Mouse (Mus musculus) G1E (cell line): ENCODE measurements around the gene Polr3e. TPM values are rescaled to one million over a fixed set of nuclear protein-coding genes. Genes with fewer than 3 reads are reported as not detected.
A peak's percentile ranks its signal among the peaks of the same experiment; 100 is the strongest.

ENCODE experiments used
- ATAC-seq: 2 replicates; pipeline ENCODE4 v1.8.0; 2016; ENCODE audit warnings: mild to moderate bottlenecking; ENCODE audit not compliant: insufficient number of reproducible peaks, poor library complexity, low FRiP score, severe bottlenecking; ENCODE audit errors: extremely low read depth
- DNase-seq: peaks from one replicate; pipeline ENCODE4 v3.0.0; 2012; ENCODE audit warnings: low spot score
- H3K27me3 ChIP-seq: 2 replicates; pipeline ENCODE4 v1.6.1; 2012; ENCODE audit warnings: mild to moderate bottlenecking, low read length, inconsistent platforms; ENCODE audit not compliant: insufficient read depth
- H3K36me3 ChIP-seq: replicated peaks from 2 replicates; pipeline ENCODE3; 2012; ENCODE audit warnings: mild to moderate bottlenecking, inconsistent platforms
- H3K4me1 ChIP-seq: 2 replicates; pipeline ENCODE4 v1.6.1; 2012; ENCODE audit warnings: low read depth, low read length, inconsistent platforms, mixed read lengths; ENCODE audit not compliant: insufficient read depth
- H3K4me3 ChIP-seq: 2 replicates; pipeline ENCODE4 v1.5.1; 2012; ENCODE audit warnings: low read depth, mild to moderate bottlenecking, inconsistent platforms, low read length, moderate library complexity, mixed read lengths
- H3K9me3 ChIP-seq: replicated peaks from 2 replicates; pipeline ENCODE4 v1.6.1; 2012; ENCODE audit warnings: inconsistent platforms
- CTCF ChIP-seq: IDR thresholded peaks from 2 replicates; pipeline ENCODE4 v1.5.1; 2012; ENCODE audit warnings: low read depth, low read length, inconsistent platforms, mixed read lengths
- GATA1 ChIP-seq: IDR thresholded peaks from 2 replicates; pipeline ENCODE4 v1.6.1; 2012; ENCODE audit warnings: borderline replicate concordance, low read length, inconsistent platforms, mixed read lengths
- GATA2 ChIP-seq: IDR thresholded peaks from 2 replicates; pipeline ENCODE4 v1.6.1; 2012; ENCODE audit warnings: low read depth, low read length, inconsistent platforms, borderline replicate concordance
- POLR2AphosphoS5 ChIP-seq: IDR thresholded peaks from 2 replicates; pipeline ENCODE4 v1.6.1; 2012; ENCODE audit warnings: low read depth, low read length, inconsistent platforms; ENCODE audit not compliant: insufficient replicate concordance
- TAL1 ChIP-seq: conservative IDR thresholded peaks from 2 replicates; pipeline ENCODE4 v1.6.1; 2012; ENCODE audit warnings: low read depth, low read length, inconsistent platforms, mixed read lengths
- polyA plus RNA-seq: library from polyadenylated mRNA; stranded (reverse); fragments of >175 nt; gene quantifications from 2 replicates; pipeline ENCODE4 v1.2.3, GENCODE M21; 2012
- total RNA-seq, 2 experiments: library from RNA; stranded (forward) in 1 of 2; stranded (reverse) in 1 of 2; fragments of 200-1000 nt in 1 of 2; fragments of >200 nt in 1 of 2; fragmentation: Nextera tagmentation in 1 of 2; gene quantifications; 2 replicates each; pipeline ENCODE4 v1.2.3; 2014 to 2017

Gene Polr3e
- total and polyA plus RNA-seq, 3 experiments: 18.0 to 36.5 (median 27.6) TPM

DNA sequence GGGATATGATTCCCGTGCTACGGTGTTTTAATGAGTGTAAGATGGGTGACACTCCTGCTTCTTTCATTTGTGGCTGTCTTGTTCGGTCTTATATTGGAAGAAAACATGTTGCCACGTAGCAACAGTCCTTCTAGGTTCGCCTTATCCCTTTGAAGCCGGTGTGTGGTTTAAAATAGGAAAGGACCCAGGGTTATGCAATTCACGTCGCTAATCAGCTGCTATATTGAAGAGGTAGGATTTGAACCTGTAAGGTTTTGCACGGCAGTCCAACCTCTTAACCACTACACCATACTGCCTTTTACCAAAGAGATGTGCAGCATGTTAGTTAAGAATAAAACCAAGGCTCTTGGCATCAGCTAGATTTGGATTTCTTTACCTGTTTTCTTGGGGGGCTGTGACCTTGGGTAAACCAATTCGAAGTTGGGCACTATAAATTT, 1.0 kb downstream of the Polr3e start:
- H3K36me3 ChIP-seq: peaks cover 41% of the 10 kb centered on the region
- peak overlapping the region; percentile 95 for H3K4me3 ChIP-seq
- peaks cover 48% of the 10 kb centered on the region for H3K4me1 ChIP-seq
- peak; percentile 74; the same call in 1 of the 2 replicates for TF ChIP-seq POLR2AphosphoS5
- no peak for TF ChIP-seq GATA2
- ATAC-seq: peak; percentile 72
- no peaks in the 10 kb centered on the region for H3K27me3 ChIP-seq
- DNase-seq: peak; percentile 59
- no peaks in the 10 kb centered on the region for H3K9me3 ChIP-seq

DNA sequence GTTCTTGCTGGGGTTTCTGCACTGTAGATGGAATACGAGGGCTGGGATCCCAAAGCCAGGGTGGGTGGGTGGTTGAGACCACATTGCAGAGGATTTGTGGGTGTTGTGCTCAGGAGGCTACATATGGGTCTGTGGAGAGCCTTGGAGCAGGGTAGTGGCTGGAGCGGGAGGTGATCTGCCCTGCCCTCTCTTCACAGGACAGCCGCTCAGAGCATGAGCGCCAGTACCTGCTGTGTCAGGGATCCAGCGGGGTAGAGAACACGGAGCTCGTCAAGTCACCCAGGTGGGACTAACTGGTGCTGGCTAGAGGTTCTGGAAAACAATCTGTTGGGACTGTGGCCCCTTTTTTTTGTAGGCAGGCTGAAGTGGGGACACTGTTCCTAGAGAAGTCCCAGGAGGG, 15.6 kb downstream of the Polr3e start:
- H3K27me3 ChIP-seq: no peaks in the 10 kb centered on the region
- TF ChIP-seq CTCF: no peak
- no peak for TF ChIP-seq POLR2AphosphoS5
- no peak for TF ChIP-seq TAL1
- no peak for TF ChIP-seq GATA2
- TF ChIP-seq GATA1: no peak
- H3K4me1 ChIP-seq: peaks cover 73% of the 10 kb centered on the region
- H3K9me3 ChIP-seq: no peaks in the 10 kb centered on the region
- peak overlapping the region; percentile 60; the same call in 1 of the 2 replicates for H3K4me3 ChIP-seq
- DNase-seq (no peak), ATAC-seq (no peak)
- H3K36me3 ChIP-seq: peaks cover 100% of the 10 kb centered on the region

DNA sequence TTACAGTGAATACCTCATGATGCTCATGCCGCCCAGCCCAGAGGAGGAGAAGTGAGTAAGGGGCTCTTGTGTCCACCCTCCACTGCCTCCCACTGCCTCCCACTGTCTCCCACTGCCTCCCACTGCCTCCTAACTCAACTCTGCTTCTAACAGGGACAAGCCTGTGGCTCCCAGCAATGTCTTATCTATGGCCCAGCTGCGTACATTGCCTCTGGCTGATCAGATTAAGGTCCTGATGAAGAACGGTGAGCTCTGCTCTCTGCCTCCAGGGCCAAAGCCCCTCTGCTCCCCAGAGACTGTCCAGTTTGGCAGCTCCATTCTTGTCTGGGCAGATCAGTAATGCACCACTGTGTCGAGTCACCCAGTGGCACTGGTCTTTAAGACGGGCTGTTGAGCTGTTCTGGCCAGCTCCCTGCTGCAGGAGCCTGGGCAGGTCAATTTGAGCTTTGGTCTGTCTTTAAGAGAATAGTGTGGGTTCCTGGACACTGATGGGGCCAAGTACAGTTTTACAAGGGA, 16.2 kb downstream of the Polr3e start:
- H3K4me3 ChIP-seq: peak overlapping the region; percentile 60; the same call in 1 of the 2 replicates
- DNase-seq: peak; percentile 62
- TF ChIP-seq GATA1: no peak
- no peak for TF ChIP-seq CTCF
- peak; percentile 93 for TF ChIP-seq TAL1
- TF ChIP-seq GATA2: peak; percentile 57; the same call in 1 of the 2 replicates
- TF ChIP-seq POLR2AphosphoS5: no peak
- peaks cover 100% of the 10 kb centered on the region for H3K36me3 ChIP-seq
- ATAC-seq: peak; percentile 79
- no peaks in the 10 kb centered on the region for H3K27me3 ChIP-seq
- no peaks in the 10 kb centered on the region for H3K9me3 ChIP-seq
- H3K4me1 ChIP-seq: peaks cover 73% of the 10 kb centered on the region

DNA sequence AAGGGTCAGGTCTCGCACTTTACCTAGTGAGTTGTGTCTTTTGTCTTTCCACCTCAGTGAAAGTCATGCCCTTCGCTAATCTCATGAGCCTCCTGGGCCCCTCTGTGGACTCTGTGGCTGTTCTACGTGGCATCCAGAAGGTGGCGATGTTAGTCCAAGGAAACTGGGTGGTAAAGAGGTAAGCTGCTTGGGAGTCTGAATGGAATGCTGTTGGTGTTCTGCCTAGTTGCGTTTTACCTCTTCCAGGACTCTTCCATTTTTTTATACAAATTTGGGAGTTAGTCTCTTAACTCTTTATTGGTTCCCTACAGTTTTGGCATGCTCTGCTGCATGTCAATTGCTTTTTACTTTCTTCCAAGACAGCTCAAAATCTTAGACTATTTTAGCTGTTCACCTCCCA, 17.2 kb downstream of the Polr3e start:
- DNase-seq (peak; percentile 50), ATAC-seq (no peak)
- H3K9me3 ChIP-seq: no peaks in the 10 kb centered on the region
- TF ChIP-seq GATA2 (no peak), CTCF (peak; percentile 70), TAL1 (no peak)
- peaks cover 68% of the 10 kb centered on the region for H3K4me1 ChIP-seq
- no peaks in the 10 kb centered on the region for H3K27me3 ChIP-seq
- peaks cover 100% of the 10 kb centered on the region for H3K36me3 ChIP-seq
- no peak overlapping the region for H3K4me3 ChIP-seq

DNA sequence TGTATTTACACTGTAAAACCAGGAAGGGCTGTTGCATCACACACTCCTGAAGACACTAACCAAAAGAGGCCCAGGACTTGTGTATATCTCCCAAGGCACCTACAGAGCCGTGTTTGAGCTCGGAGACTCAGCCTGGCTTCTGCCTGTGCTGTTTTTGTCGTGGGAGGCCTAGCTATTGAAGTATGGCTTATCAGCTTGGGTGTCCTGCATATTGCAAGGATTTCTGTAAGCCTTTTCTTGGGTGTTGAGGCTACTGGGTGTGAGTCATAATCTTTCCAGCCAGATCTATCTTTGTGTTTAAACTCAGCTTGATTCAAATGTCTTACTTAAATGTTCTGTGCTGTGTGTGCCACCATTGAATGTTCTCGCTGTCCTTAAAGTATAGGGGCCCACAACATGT, 19.0 kb downstream of the Polr3e start:
- Histone ChIP-seq H3K4me3 (no peak overlapping the region), H3K9me3 (no peaks in the 10 kb centered on the region), H3K4me1 (peaks cover 50% of the 10 kb centered on the region), H3K36me3 (peaks cover 100% of the 10 kb centered on the region), H3K27me3 (no peaks in the 10 kb centered on the region)
- DNase-seq (no peak), ATAC-seq (no peak)
- no peak for TF ChIP-seq POLR2AphosphoS5
- no peak for TF ChIP-seq TAL1
- TF ChIP-seq CTCF: no peak
- TF ChIP-seq GATA1: no peak
- TF ChIP-seq GATA2: no peak

DNA sequence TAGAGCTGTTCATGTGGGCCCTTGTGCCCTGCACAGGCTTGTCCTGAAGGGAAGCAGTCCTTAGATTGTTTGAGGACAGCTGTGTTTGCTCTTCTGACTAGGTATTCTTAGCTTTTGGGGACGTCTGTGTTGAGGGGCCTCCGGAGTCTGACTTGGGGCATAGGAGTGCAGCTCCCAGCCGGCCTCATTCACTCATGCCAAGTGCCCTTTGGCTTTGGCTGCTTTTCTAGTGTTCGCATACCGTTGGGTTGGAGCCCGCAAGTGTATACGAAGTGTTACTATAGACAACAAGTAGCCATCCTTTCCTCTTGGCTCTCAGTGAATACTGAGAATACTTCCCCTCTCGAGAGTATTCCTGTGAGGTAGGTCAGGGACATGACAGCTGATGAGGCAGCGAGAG, 20.7 kb downstream of the Polr3e start:
- no peak for DNase-seq
- Histone ChIP-seq H3K27me3 (no peaks in the 10 kb centered on the region), H3K4me1 (peaks cover 37% of the 10 kb centered on the region), H3K9me3 (no peaks in the 10 kb centered on the region), H3K4me3 (no peak overlapping the region), H3K36me3 (peaks cover 100% of the 10 kb centered on the region)
- ATAC-seq: no peak
- TF ChIP-seq GATA1 (no peak), POLR2AphosphoS5 (no peak), CTCF (no peak), GATA2 (no peak), TAL1 (no peak)

DNA sequence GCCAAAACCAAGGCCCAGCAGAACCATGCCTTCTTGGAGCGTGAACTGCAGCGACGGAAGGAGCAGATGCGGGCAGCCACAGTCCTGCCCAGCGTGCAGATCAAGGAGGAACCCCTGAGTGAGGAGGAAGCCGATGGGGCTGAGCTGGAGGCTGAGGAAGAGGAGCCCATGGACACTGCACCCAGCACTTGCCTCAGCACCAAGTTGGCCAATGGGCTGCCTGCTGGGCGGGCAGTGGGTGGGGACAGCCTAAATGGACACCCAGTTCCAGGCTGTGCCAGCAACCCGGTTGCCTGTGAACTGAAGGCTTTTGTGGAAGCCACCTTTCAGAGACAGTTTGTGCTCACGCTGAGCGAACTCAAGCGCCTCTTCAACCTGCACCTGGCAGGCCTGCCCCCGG, 22.8 kb downstream of the Polr3e start:
- H3K36me3 ChIP-seq: peaks cover 97% of the 10 kb centered on the region
- no peak for TF ChIP-seq POLR2AphosphoS5
- no peak for DNase-seq
- H3K4me1 ChIP-seq: peaks cover 22% of the 10 kb centered on the region
- no peak for ATAC-seq
- H3K4me3 ChIP-seq: no peak overlapping the region
- H3K27me3 ChIP-seq: no peaks in the 10 kb centered on the region
- no peaks in the 10 kb centered on the region for H3K9me3 ChIP-seq
